Mouse (Mus musculus) cerebellum, adult 11 months (tissue): ENCODE results near the gene Slc45a1.

Source experiments
- DNase-seq: peaks from one replicate; pipeline ENCODE4 v3.0.0; 2022

Slc45a1 gene

DNA sequence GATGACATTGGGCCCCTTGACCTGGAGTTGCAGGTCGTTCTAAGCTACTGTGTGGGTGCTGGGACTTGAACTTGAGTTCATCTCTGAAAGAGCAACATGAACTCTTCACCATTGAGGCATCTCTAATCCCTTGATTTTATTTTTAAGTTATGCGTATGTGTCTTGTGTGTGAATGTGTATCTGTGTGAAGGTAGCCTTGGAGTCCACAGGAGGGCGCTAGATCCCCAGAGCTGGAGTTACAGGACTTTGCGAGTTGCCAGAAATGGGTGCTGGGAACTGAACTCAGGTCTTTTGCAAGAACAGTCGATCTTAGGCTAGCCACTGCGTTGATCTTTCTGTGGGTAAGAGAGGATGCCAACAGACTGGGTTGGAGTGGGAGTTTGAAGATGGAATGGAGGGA, 4.5 kb upstream of the Slc45a1 start:
- DNase-seq = no peak

- peak; percentile 75 for DNase-seq
Measured at GRCm38 (mm10) chr4:150655989-150656388, 4.0 kb upstream of the Slc45a1 start.

DNA sequence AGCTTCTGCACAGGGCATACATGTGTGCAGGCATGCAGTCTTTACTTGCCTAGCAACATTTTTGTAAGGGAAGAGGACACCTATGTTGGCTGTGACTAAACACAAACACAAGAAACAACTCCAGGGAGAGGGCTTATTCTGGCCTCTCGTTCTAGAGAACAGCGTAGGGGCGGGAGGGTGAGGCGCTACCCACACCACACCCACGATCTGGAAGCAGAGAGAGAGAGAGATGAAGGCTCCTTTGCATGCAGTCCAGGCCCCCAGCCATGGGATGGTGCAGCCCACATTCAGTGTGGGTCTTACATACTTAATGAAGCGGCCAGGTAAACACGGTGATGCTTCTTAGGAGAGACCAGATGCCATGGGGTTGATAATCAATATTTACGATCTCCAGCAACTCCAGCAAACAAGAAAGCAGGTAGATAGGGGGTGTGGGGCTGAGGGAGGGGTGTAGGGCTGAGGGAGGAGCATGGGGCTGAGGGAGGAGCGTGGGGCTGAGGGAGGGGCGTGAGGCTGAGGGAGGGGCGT, 1.2 kb upstream of the Slc45a1 start:
- no peak for DNase-seq

DNA sequence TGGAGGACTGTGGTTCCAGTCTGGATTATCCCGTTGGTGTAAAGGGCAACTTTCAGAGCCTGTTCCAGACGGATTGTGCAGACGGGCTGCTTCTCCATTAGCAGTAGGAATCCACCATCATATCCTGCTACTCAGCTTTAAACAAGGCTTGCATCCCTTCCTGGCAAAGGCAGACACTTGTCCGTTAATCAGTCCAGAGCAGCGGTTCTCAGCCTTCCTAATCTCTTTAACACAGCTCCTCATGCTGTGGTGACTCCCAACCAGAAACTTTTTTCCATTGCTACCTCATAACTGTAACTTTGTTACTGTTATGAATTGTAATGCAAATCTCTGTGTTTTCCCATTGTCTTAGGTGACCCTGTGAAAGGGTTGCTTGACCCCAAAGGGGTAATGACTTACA, 2.6 kb downstream of the Slc45a1 start:
- no peak for DNase-seq

GRCm38 (mm10) chr4:150644299-150644698, 7.7 kb downstream of the Slc45a1 start:
- no peak for DNase-seq

DNA sequence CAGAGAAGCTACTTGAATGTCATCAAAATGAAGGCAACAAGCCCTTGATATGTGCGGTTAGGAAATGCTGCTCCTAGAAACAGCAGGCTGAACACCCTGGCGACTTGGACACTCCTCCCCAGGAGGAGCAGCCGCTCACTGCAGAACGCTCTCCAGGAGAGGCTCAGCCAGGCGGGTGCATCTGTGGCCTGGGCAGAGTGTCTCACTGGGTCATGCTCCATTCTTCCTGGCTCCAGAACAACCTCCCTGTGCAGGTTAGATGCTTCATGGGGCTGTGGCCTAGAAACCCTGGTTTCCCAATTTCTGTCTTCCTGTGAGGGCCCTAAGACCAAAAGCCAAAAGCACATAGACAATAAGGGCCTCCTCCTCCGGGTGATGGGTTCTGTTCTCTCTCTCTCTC, 15.3 kb downstream of the Slc45a1 start:
- DNase-seq = no peak

- peak; percentile 75 for DNase-seq
Measured at GRCm38 (mm10) chr4:150635568-150635967, 16.4 kb downstream of the Slc45a1 start.

- DNase-seq = no peak
Measured at GRCm38 (mm10) chr4:150629266-150629665, 22.7 kb downstream of the Slc45a1 start.

DNA sequence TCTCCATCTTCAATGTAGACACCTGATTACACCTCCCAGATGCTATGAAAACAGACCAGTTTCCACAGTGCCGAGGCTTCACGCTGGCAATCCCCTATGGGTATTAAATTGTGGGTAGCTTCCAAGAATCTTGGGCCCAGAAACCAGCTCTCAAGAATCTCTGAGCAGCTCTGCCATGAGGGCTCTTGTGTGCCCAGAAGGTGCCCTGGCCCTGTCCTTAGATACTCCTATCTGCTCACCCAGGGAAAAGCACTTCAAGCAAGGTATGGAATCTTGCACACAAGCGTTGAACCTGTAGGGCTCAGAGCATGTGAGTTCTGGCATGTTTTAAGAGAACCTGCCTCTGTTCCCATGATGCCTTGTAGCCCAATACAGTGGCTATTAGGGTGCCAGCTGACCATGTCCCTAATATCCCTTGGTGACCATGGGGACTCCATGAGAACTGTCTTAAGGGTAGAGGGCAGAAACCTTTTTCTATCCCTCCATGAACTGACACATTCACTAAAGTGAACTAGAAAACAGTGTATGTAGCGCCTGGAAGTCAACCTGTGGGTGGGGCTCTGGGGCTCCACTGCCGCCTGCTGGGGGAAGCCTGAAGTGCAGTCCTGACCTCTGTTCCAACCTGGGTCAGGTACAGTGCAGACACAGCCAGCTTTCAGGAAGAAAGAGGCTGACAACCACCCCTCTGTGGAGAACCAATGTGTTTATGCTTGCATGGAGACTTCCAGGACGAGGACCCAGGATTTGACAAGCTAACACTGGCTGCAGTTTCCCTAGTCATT, 25.8 kb downstream of the Slc45a1 start:
- DNase-seq = peak; percentile 63

- DNase-seq = peak; percentile 66
Measured at GRCm38 (mm10) chr4:150625425-150625824, 26.5 kb downstream of the Slc45a1 start.

DNA sequence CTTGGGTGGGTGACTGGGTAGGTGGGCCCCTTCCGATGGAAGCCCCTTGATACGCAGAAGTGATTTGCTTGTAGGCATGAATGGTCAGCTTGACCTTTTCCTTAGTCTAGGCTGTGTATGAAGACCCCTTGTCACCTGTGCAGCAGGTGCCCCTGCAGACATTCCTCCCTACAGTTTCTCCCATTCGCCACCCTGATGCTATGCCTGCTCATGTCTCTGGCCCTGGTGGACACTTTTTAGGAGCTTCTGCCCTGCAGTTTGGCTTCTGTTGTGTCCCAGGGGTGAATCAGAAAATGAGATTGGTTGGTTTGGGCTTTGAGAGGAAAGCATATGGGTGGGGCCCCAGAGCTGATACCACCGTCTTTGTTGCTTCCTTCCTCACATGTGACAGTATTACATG, 27.0 kb downstream of the Slc45a1 start:
- DNase-seq = no peak

- DNase-seq = no peak
Measured at GRCm38 (mm10) chr4:150624214-150624823, 27.7 kb downstream of the Slc45a1 start.

DNA sequence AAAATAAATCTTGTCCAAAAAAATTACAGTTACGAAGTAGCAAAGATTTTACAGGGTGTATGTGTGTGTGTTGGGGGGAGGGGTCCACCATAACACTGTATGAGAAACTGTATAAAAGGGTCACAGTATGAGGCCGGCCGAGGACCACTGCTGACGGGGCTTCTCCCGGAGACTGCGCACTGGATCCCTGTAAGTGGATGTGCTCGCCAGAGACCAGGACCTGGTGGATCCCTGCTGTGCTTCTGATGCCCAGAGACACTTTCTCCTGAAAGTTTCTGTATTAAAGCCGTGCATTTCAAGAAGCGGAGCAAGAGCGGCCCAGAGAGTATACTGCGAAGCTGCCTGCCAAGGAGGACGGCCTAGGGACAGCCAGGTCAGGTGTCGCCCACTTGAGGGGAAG, 29.3 kb downstream of the Slc45a1 start:
- DNase-seq = no peak

DNA sequence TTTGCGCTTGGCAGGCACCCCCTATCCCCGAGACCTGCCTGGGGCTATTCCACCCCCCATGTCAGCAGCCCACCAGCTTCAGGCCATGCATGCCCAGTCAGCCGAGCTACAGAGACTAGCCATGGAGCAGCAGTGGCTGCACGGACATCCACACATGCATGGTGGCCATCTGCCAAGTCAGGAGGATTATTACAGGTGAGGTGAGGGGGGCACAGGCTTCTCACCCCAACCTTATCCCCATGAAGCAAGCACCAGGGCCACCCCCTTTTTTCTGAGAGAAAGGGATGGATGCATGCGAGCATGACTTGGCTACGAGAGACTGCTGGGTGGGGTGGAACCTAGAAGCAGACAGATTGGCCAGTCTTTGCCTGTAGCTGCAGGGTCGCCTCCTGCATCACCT, 33.0 kb downstream of the Slc45a1 start:
- DNase-seq = no peak

GRCm38 (mm10) chr4:150616841-150617240, 35.1 kb downstream of the Slc45a1 start:
- no peak for DNase-seq

GRCm38 (mm10) chr4:150616029-150616420, 35.9 kb downstream of the Slc45a1 start:
- no peak for DNase-seq

DNA sequence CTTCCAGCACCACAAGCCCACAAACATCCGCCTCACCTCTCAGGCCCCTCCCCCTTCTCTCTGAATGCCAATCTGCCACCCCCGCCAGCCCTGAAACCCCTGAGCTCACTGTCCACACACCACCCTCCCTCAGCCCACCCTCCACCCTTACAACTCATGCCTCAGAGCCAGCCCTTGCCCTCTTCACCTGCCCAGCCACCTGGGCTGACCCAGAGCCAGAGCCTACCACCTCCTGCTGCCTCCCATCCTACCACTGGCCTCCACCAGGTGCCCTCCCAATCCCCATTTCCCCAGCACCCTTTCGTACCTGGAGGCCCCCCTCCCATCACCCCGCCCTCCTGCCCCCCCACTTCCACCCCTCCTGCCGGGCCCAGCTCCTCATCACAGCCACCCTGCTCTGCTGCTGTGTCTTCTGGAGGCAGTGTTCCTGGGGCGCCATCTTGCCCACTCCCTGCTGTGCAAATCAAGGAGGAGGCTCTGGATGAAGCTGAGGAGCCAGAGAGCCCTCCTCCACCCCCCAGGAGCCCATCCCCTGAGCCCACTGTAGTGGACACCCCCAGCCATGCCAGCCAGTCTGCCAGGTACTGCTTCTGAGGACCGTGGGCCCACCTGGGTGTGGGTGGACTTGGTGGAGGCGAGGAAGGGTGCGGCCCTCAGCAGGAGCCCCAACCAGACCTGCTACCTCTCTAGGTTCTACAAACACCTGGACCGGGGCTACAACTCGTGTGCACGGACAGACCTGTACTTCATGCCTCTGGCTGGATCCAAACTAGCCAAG, 36.5 kb downstream of the Slc45a1 start:
- DNase-seq = no peak

GRCm38 (mm10) chr4:150613715-150614114, 38.3 kb downstream of the Slc45a1 start:
- no peak for DNase-seq

DNA sequence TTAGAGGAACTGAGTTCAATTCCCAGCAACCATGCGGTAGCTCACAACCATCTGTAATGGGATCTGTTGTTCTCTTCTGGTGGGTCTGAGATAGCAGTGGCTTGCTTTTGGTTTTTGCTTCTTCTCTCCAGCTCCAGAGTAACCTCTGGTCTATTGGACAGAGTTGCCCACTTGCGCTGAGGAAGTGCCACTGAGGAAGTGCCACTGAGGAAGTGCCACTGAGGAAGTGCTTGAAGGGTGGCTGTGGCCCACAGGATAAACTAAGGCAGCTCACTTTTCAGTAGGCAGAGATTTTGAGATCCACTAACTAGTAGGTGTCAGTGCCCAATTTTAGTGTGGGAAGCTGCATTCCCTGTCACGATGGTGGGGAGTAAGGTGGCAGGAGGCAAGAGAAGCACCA, 43.3 kb downstream of the Slc45a1 start:
- no peak for DNase-seq

DNA sequence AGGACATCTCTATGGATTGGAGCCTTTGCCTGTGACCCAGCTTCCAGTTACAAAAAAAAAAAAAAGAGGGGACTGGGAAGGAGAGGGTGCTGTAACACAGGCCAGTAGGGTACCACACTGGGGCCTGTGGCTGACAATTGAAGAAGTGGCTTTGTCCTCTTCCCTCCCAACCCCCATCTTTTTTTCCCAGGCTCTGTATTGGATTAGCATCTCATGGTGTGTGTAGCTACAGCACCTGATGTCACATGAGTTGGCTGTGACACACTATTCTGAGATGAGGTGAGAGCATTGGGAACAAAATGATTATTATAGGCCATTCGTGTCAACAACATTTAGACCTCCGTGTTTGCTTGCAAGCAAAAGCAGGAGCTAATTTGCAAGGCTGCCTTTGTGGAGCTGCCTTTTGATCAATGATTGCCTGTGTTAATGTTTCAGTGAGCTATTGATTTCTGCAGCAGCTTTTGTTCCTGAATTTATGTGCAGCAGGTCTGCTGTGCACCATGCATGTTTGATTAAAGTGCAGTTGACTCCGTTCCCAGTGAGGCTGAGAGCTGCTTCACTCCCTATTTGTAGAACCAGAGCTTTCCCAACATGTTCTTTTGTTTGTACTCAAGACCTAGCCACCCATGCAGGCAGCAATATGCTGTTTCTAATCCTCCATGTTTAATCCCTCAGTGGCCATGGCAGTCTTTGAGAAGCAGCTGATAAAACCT, 45.4 kb downstream of the Slc45a1 start:
- DNase-seq = no peak

- no peak for DNase-seq
Measured at GRCm38 (mm10) chr4:150605804-150606203, 46.2 kb downstream of the Slc45a1 start.

- no peak for DNase-seq
Measured at GRCm38 (mm10) chr4:150603366-150604061, 48.5 kb downstream of the Slc45a1 start.
